Mouse (Mus musculus) frontal cortex, adult 2 months (tissue): ENCODE measurements at regions not wholly inside any gene's neighbourhood (a gene's known extent, or its start where the extent isn't known, plus 50 kb on each side); places are given as distances from the start of the nearest gene placed in this dataset.

Experiments
- DNase-seq, 2 experiments: peaks; one replicate each; pipeline ENCODE4 v3.0.0; 2022; ENCODE audit warnings: low spot score in 1 of 2; ENCODE audit errors: extremely low spot score in 1 of 2

- no peak for DNase-seq
Observed at GRCm38 (mm10) chr4:124113856-124114345, 196.1 kb upstream of the 4930535I16Rik start.

GRCm38 (mm10) chr4:124110705-124111104 lies 192.9 kb upstream of the 4930535I16Rik start:
- DNase-seq: no peak

GRCm38 (mm10) chr4:124109371-124109770 lies 191.5 kb upstream of the 4930535I16Rik start:
- peak in 1 of 2 experiments; percentile 22 for DNase-seq

GRCm38 (mm10) chr4:124102684-124103083 lies 184.9 kb upstream of the 4930535I16Rik start:
- DNase-seq: peak in 1 of 2 experiments; percentile 23

- no peak for DNase-seq
Observed at GRCm38 (mm10) chr4:124086801-124087200, 169.0 kb upstream of the 4930535I16Rik start.

- DNase-seq: no peak
Observed at GRCm38 (mm10) chr4:124086254-124086653, 168.4 kb upstream of the 4930535I16Rik start.

GRCm38 (mm10) chr4:124079603-124080002 lies 161.8 kb upstream of the 4930535I16Rik start:
- DNase-seq: no peak

- DNase-seq: no peak
Observed at GRCm38 (mm10) chr4:124075551-124075950, 157.7 kb upstream of the 4930535I16Rik start.

- DNase-seq: no peak
Observed at GRCm38 (mm10) chr4:124073646-124074045, 155.8 kb upstream of the 4930535I16Rik start.

- DNase-seq: peak in 1 of 2 experiments; percentile 9
Observed at GRCm38 (mm10) chr4:124064601-124065000, 146.8 kb upstream of the 4930535I16Rik start.

- DNase-seq: no peak
Observed at GRCm38 (mm10) chr4:124063269-124064100, 145.7 kb upstream of the 4930535I16Rik start.

GRCm38 (mm10) chr4:124057607-124058006 lies 139.8 kb upstream of the 4930535I16Rik start:
- DNase-seq: no peak

- no peak for DNase-seq
Observed at GRCm38 (mm10) chr4:124054240-124054760, 136.5 kb upstream of the 4930535I16Rik start.

- no peak for DNase-seq
Observed at GRCm38 (mm10) chr4:124053340-124054038, 135.7 kb upstream of the 4930535I16Rik start.

GRCm38 (mm10) chr4:124052387-124052786 lies 134.6 kb upstream of the 4930535I16Rik start:
- DNase-seq: peak in 1 of 2 experiments; percentile 23

GRCm38 (mm10) chr4:124048348-124048831 lies 130.6 kb upstream of the 4930535I16Rik start:
- DNase-seq: peak in 1 of 2 experiments; percentile 17

GRCm38 (mm10) chr4:124047898-124048297 lies 130.1 kb upstream of the 4930535I16Rik start:
- DNase-seq: no peak

GRCm38 (mm10) chr4:124036483-124036882 lies 118.7 kb upstream of the 4930535I16Rik start:
- no peak for DNase-seq

GRCm38 (mm10) chr4:124035657-124036061 lies 117.8 kb upstream of the 4930535I16Rik start:
- DNase-seq: peak in 1 of 2 experiments; percentile 37

GRCm38 (mm10) chr4:124035192-124035591 lies 117.4 kb upstream of the 4930535I16Rik start:
- peak in 1 of 2 experiments; percentile 32 for DNase-seq

- DNase-seq: no peak
Observed at GRCm38 (mm10) chr4:124028061-124028460, 110.2 kb upstream of the 4930535I16Rik start.
